Mouse (Mus musculus) limb, embryonic 13.5 days (tissue): ENCODE measurements around the gene Cep95. TPM values are rescaled to one million over a fixed set of nuclear protein-coding genes. Genes with fewer than 3 reads are reported as not detected.
"Not testable (repeated sequence)": the region's sequence is repeated elsewhere in the genome, so short reads cannot be mapped to it uniquely, and the experiment has no call there.

Source experiments
- ATAC-seq: fragments of 200-750 bp; cut with Nextera tagmentation; 2 replicates; pipeline ENCODE4 v1.8.0; 2017; ENCODE audit warnings: low read depth, moderate number of reproducible peaks, moderate TSS enrichment; ENCODE audit not compliant: low FRiP score
- H3K27ac ChIP-seq: fragments of 300-500 bp; sonication (generic); 2 replicates; pipeline ENCODE4 v1.5.1; 2015; ENCODE audit warnings: inconsistent platforms, mild to moderate bottlenecking, moderate library complexity
- H3K27me3 ChIP-seq: fragments of 300-500 bp; sonication (generic); 2 replicates; pipeline ENCODE4 v1.6.1; 2015; ENCODE audit warnings: mild to moderate bottlenecking, inconsistent platforms
- H3K36me3 ChIP-seq: fragments of 300-500 bp; sonication (generic); 2 replicates; pipeline ENCODE4 v1.6.1; 2015; ENCODE audit warnings: inconsistent platforms, mild to moderate bottlenecking, moderate library complexity
- H3K4me1 ChIP-seq: fragments of 300-500 bp; sonication (generic); 2 replicates; pipeline ENCODE4 v1.6.1; 2015; ENCODE audit warnings: inconsistent platforms
- H3K4me2 ChIP-seq: fragments of 300-500 bp; sonication (generic); replicated peaks from 2 replicates; pipeline ENCODE4 v1.6.1; 2015; ENCODE audit warnings: inconsistent platforms, mild to moderate bottlenecking, moderate library complexity
- H3K4me3 ChIP-seq: fragments of 300-500 bp; sonication (generic); 2 replicates; pipeline ENCODE4 v1.5.1; 2015; ENCODE audit warnings: moderate library complexity, mild to moderate bottlenecking, inconsistent platforms
- H3K9ac ChIP-seq: fragments of 300-500 bp; sonication (generic); 2 replicates; pipeline ENCODE4 v1.6.1; 2015; ENCODE audit warnings: mild to moderate bottlenecking, inconsistent platforms
- H3K9me3 ChIP-seq: fragments of 300-500 bp; sonication (generic); 2 replicates; pipeline ENCODE4 v1.6.1; 2016; ENCODE audit warnings: inconsistent platforms
- WGBS: fragments of 180-500 bp; shearing (Covaris S2); methylation state at CpG from one replicate; pipeline ENCODE4 v1.1.7; 2015; 5-methylcytosine and 5-hydroxymethylcytosine counted together
- polyA plus RNA-seq: library from polyadenylated mRNA; unstranded; fragments of >200 nt; fragmentation: Nextera tagmentation; extraction: Ambion mirVana; gene quantifications from 2 replicates; pipeline ENCODE4 v1.2.1, GENCODE M21; 2015

The Cep95 gene
- polyA plus RNA-seq, 1 experiment from 2014 or later = 28.9 TPM

GRCm38 (mm10) chr11:106778589-106779387 is 10.3 kb upstream of the Cep95 start:
- Histone ChIP-seq H3K36me3 (peaks cover 66% of the 10 kb centered on the region), H3K4me1 (peaks cover 21% of the 10 kb centered on the region), H3K9me3 (no peaks in the 10 kb centered on the region), H3K4me2 (peak overlapping the region; percentile 73), H3K9ac (peak overlapping the region; percentile 90), H3K27me3 (no peaks in the 10 kb centered on the region), H3K4me3 (peak overlapping the region; percentile 86), H3K27ac (peak overlapping the region; percentile 98)
- WGBS = 2% methylated on average over 39 of the region's 39 CpGs
- peak; percentile 83 for ATAC-seq

- WGBS = 1% methylated on average over 30 of the region's 30 CpGs
- peak; percentile 99 for ATAC-seq
Measured at GRCm38 (mm10) chr11:106779388-106780088, 9.5 kb upstream of the Cep95 start, which contains the start of gene Polg2. Polg2 (minus strand) TSS chr11:106779537.

GRCm38 (mm10) chr11:106780089-106780425 is 9.0 kb upstream of the Cep95 start:
- Histone ChIP-seq H3K27me3 (no peaks in the 10 kb centered on the region), H3K9me3 (no peaks in the 10 kb centered on the region), H3K27ac (peak overlapping the region; percentile 98), H3K36me3 (peaks cover 66% of the 10 kb centered on the region), H3K4me3 (peak overlapping the region; percentile 86), H3K4me2 (peak overlapping the region; percentile 73), H3K9ac (no peak overlapping the region), H3K4me1 (peaks cover 22% of the 10 kb centered on the region)
- 66% methylated on average over 4 of the region's 4 CpGs for WGBS
- ATAC-seq = no peak

More at GRCm38 (mm10) chr11:106779388-106780088, 9.5 kb upstream of the Cep95 start, which contains the start of gene Polg2:
- Histone ChIP-seq H3K4me3 (peak within 1 kb of the TSS; percentile 86), H3K4me2 (peak within 1 kb of the TSS; percentile 73), H3K27me3 (no peaks in the 10 kb centered on the region), H3K36me3 (peaks cover 66% of the 10 kb centered on the region), H3K9ac (peak within 1 kb of the TSS; percentile 90), H3K9me3 (no peaks in the 10 kb centered on the region), H3K27ac (peak within 1 kb of the TSS; percentile 98), H3K4me1 (peaks cover 21% of the 10 kb centered on the region)

- 72% methylated on average over 6 of the region's 6 CpGs for WGBS
- no peak for ATAC-seq
- H3K27me3 ChIP-seq = no peaks in the 10 kb centered on the region
- no peaks in the 10 kb centered on the region for H3K9me3 ChIP-seq
- H3K4me3 ChIP-seq = no peak overlapping the region
- no peak overlapping the region for H3K4me2 ChIP-seq
- H3K27ac ChIP-seq = no peak overlapping the region
- H3K36me3 ChIP-seq = peaks cover 66% of the 10 kb centered on the region
- H3K4me1 ChIP-seq = peaks cover 28% of the 10 kb centered on the region
- no peak overlapping the region for H3K9ac ChIP-seq
Measured at GRCm38 (mm10) chr11:106780590-106781220, 8.3 kb upstream of the Cep95 start.

GRCm38 (mm10) chr11:106782271-106782670 is 6.8 kb upstream of the Cep95 start:
- not testable (repeated sequence) for H3K27me3 ChIP-seq, H3K9ac ChIP-seq, H3K9me3 ChIP-seq, H3K4me3 ChIP-seq, ATAC-seq, H3K4me2 ChIP-seq, H3K27ac ChIP-seq
- Histone ChIP-seq H3K4me1 (peaks cover 37% of the 10 kb centered on the region), H3K36me3 (peaks cover 66% of the 10 kb centered on the region)
- WGBS = 89% methylated on average over 7 of the region's 7 CpGs

GRCm38 (mm10) chr11:106782841-106783764 is 5.9 kb upstream of the Cep95 start:
- Histone ChIP-seq H3K36me3 (peaks cover 66% of the 10 kb centered on the region), H3K27ac (no peak overlapping the region), H3K4me1 (peaks cover 29% of the 10 kb centered on the region), H3K9ac (no peak overlapping the region), H3K4me3 (no peak overlapping the region), H3K27me3 (no peaks in the 10 kb centered on the region), H3K9me3 (no peaks in the 10 kb centered on the region), H3K4me2 (no peak overlapping the region)
- 77% methylated on average over 9 of the region's 9 CpGs for WGBS
- ATAC-seq = no peak

GRCm38 (mm10) chr11:106784476-106784875 is 4.6 kb upstream of the Cep95 start:
- no peak for ATAC-seq
- Histone ChIP-seq H3K27me3 (no peaks in the 10 kb centered on the region), H3K27ac (no peak overlapping the region), H3K4me3 (no peak overlapping the region), H3K4me1 (peaks cover 27% of the 10 kb centered on the region), H3K9me3 (no peaks in the 10 kb centered on the region), H3K36me3 (peaks cover 66% of the 10 kb centered on the region), H3K9ac (no peak overlapping the region), H3K4me2 (no peak overlapping the region)
- 92% methylated on average over 2 of the region's 2 CpGs for WGBS

- Histone ChIP-seq H3K4me1 (peaks cover 28% of the 10 kb centered on the region), H3K9me3 (no peaks in the 10 kb centered on the region), H3K27me3 (no peaks in the 10 kb centered on the region), H3K27ac (no peak overlapping the region), H3K36me3 (peaks cover 64% of the 10 kb centered on the region), H3K4me2 (peak overlapping the region; percentile 78; the same call in 1 of the 2 replicates), H3K4me3 (no peak overlapping the region), H3K9ac (no peak overlapping the region)
- 79% methylated on average over 1 of the region's 1 CpGs for WGBS
- ATAC-seq = no peak
Measured at GRCm38 (mm10) chr11:106785043-106785442, 4.0 kb upstream of the Cep95 start.

GRCm38 (mm10) chr11:106787131-106788025 is 1.7 kb upstream of the Cep95 start:
- Histone ChIP-seq H3K9me3 (no peaks in the 10 kb centered on the region), H3K4me3 (peak overlapping the region; percentile 94), H3K27me3 (no peaks in the 10 kb centered on the region), H3K4me2 (peak overlapping the region; percentile 78), H3K4me1 (peaks cover 35% of the 10 kb centered on the region), H3K9ac (peak overlapping the region; percentile 99), H3K27ac (peak overlapping the region; percentile 99), H3K36me3 (peaks cover 47% of the 10 kb centered on the region)
- peak; percentile 62 for ATAC-seq
- WGBS = under 1% methylated on average over 65 of the region's 65 CpGs

- Histone ChIP-seq H3K36me3 (peaks cover 47% of the 10 kb centered on the region), H3K4me2 (peak overlapping the region; percentile 84), H3K9ac (peak overlapping the region; percentile 99), H3K4me3 (peak overlapping the region; percentile 94), H3K9me3 (no peaks in the 10 kb centered on the region), H3K27me3 (no peaks in the 10 kb centered on the region), H3K27ac (peak overlapping the region; percentile 99), H3K4me1 (peaks cover 35% of the 10 kb centered on the region)
- ATAC-seq = peak; percentile 79
- WGBS = under 1% methylated on average over 78 of the region's 79 CpGs
Measured at GRCm38 (mm10) chr11:106788026-106788774, 852 bp upstream of the Cep95 start.
